Mouse (Mus musculus): Measurements from ENCODE around the gene Carmil2. TPM values are rescaled to one million over a fixed set of nuclear protein-coding genes. Genes with fewer than 3 reads are reported as not detected.

Carmil2 gene
- 1 to 10 TPM; 4.6 to 6.8 (median 6.6) TPM for polyA plus RNA-seq (2017; shearing (Covaris generic))

DNA sequence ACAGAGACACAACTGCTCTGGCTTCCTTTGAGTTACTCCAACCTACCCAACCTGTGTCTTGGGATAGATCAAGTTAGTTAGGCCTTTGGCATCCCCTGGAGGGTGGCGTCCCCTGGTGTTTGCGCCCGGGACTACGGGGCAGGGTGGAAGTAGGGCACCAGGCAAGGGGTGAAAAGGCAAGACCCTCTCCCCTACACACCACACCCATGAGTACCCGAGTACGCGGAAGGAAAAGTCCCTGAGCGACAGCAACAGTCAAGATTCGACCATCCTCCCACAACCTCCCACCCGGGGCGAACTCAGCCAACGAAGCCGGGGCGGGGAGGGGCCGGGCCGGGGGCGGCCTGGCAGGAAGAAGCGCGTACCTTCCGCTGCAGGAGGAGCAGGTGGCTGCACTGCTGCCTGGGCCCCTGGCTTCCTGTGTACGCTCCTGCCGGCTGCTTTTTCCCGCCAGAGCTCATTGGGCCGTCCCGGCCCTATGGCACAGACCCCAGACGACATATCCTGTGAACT is at the start of gene Carmil2:
TSS of gene Carmil2 (plus strand) at position 479 of the 513 bp plus-strand sequence.
- peak; percentile 88 for ATAC-seq

GRCm38 (mm10) chr8:105636963-105637510 is 49.0 kb upstream of the Carmil2 start, which contains the start of gene Agrp:
Gene Agrp, minus strand, starts transcription at chr8:105637393.
- ATAC-seq = peak; percentile 5

- no peak for ATAC-seq
Observed at GRCm38 (mm10) chr8:105637601-105638041, 48.5 kb upstream of the Carmil2 start.

DNA sequence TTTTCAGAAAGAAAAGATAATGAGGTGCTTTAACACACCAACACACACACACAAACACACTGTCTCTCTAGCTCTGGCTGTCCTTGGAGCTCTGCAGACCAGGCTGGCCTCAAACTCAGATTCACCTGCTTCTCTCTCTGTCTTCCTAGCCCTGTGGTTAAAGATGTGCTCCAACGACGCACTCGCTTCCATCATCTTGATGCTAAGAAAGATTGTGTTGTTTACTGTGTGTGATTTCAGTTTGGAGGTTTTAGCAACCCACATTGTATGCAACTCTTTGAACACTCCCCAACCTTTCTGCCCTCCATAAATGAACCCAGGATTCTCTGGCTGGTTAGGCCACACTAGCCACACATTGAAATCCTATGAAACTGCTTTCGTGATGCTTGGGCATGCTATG is 47.6 kb upstream of the Carmil2 start:
- no peak for ATAC-seq

- ATAC-seq = no peak
Observed at GRCm38 (mm10) chr8:105639835-105640234, 46.2 kb upstream of the Carmil2 start.

DNA sequence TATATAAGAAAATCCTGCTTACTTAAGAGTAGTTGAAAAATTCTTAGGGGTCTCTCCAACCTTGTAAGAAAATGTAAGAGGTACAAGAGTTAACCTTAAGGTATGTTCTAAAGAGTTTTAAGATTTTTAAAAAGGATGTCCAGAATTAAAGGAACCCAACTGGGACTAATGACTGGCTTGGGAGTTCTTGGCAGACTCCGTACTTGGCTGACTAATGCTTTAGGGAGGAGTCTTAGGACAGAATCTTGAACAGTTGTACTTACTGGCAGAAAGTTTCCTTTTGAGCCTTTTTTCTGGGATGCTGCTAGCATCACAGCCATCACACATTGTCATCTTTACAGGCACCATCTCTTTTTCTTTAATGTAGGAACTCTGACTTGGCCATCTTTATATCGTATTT is 45.6 kb upstream of the Carmil2 start:
- ATAC-seq = no peak

DNA sequence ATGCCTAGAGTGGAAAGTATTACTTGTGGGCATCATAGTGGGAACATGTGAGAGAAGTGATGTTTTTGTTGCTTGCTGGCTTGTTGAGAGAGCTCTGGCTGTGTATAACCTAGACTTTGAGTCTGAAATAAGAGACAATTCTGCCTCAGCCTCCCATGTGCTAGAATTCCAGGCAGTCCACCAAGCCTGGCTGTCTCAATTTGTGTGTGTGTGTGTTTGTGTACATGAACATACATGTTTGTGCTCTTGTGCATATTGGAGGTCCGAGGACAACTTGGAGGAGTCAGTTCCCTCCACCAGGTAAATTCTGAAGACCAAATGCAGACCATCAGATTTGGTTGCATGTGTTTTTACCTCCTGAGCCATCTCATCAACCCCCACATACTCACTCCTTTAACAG is 40.9 kb upstream of the Carmil2 start:
- ATAC-seq = no peak

DNA sequence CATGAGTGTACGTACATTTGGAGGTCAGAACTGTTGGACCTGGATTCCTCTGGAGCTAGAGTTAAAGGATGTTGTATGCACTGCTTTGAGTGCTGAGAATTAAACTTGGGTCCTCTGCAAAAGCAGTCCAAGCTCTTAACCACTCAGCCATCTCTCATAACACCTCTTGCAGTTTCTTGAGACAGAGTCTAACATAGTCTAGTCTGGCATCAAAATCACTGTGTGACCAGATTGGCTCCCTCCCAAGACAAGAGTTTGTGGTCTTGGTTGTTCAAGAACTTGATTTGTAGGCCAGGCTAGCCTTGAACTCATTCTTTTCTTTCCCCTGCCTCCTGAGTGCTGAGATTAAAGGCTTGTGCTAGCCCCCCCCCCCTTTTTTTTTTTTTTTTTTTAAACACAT is 37.1 kb upstream of the Carmil2 start:
- no peak for ATAC-seq

DNA sequence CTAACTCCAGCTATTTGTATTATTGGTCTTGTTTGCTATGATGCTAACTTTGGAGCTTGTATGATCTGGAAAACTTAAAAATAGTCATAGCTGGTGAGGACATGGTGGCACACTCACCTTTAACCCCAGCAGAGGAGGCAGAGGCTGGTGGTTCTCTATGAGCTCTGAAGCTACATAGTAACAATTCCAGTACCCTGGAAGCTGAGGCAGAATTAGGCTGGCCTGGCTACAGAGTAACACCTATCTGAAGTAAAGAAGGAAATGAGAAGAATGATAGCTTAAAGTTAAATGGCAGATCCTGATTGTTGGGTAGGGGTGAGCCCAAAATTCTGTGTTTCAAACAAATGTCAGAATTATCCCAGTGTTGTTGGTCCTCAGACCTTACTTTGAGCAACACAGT is 28.4 kb upstream of the Carmil2 start:
- ATAC-seq = no peak

DNA sequence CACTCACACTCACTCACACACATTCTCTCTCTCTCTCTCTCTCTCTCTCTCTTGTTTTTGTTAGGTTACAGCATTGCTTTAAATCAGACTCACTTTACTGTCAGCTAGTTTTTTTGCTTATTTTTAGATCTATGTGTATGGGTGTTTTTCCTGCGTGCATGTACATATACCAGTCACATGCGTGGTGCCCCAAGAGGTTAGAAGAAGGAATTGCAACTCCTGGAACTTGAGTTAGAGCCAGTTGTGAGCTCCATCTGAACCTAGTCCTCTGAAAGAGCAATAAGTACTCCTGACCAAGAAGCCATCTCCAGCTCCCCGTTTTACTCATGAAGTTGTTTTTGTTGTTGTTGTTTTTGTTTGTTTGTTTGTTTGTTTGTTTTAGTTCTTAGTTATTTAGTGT is 24.9 kb upstream of the Carmil2 start:
- ATAC-seq = peak; percentile 74

DNA sequence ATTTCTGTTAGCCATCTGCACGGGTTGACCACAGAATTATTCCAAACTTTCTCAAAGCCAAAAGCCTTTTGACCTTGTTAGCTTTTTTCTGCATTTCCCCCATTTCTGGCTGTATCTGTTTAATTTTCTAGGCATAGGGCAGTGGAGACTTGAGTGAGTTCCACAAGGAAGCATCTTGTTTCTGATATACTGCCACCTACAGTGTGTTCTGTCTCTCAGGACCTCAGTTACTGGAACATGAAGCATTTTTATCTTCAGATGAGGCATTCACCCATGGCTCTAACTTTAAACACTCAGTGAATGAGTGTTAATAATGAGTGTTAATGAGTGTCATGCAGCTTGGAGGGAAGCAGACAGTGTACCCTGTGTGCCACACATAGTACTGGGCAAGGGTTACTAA is 8.2 kb upstream of the Carmil2 start:
- ATAC-seq = no peak

- no peak for ATAC-seq
Observed at GRCm38 (mm10) chr8:105685325-105685724, 749 bp upstream of the Carmil2 start.

DNA sequence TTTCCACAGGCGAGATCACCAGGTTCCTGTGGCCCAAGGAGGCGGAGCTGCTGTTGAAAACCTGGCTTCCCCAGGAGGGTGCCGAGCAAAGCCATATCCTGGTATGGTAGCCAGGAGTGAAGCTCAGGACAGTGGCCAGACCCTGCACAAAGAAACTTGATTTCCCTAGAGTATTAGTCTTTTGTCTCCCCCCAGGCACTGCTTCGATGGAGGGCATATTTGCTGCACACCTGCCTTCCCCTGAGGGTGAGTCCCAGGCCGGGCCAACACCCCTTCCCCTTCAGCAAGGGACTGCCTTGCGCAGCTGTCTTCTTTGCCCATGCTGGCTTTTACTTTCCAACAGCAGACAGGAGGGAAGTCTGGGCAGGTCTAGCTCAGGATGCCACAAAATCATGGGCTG is 477 bp downstream of the Carmil2 start:
- ATAC-seq = peak; percentile 12

- ATAC-seq = no peak
Observed at GRCm38 (mm10) chr8:105687512-105687911, 1.4 kb downstream of the Carmil2 start.

GRCm38 (mm10) chr8:105688242-105688752 is 2.2 kb downstream of the Carmil2 start:
- ATAC-seq = no peak

GRCm38 (mm10) chr8:105689256-105689982 is 3.3 kb downstream of the Carmil2 start:
- no peak for ATAC-seq

DNA sequence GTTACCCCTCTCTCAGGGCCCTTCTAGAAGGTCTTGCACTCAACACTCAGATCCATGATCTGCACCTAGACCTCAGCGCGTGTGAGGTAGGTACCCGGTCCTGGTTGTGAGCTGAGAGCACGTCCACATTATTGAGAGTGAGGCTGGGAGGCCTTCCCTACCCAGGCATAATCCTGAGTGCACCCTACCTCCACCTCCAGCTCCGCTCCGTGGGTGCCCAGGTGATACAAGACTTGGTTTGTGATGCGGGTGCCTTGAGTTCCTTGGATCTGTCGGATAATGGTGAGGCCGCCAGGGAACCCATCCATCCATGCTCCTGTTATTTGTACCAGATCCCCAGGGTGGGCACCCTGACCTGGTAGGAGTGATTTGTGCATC is 3.9 kb downstream of the Carmil2 start:
- ATAC-seq = no peak

- no peak for ATAC-seq
Observed at GRCm38 (mm10) chr8:105690978-105691377, 4.9 kb downstream of the Carmil2 start.

- no peak for ATAC-seq
Observed at GRCm38 (mm10) chr8:105692449-105693182, 6.5 kb downstream of the Carmil2 start.

- ATAC-seq = no peak
Observed at GRCm38 (mm10) chr8:105693648-105694047, 7.6 kb downstream of the Carmil2 start.

GRCm38 (mm10) chr8:105694051-105694799 is 8.2 kb downstream of the Carmil2 start:
- ATAC-seq = no peak

- ATAC-seq = no peak
Observed at GRCm38 (mm10) chr8:105695080-105695780, 9.2 kb downstream of the Carmil2 start.
